Mouse (Mus musculus) thymus, postnatal 10 days (tissue): ENCODE results near the gene Plxna3.
A peak's percentile ranks its signal among the peaks of the same experiment; 100 is the strongest.
"Not testable (repeated sequence)": the region's sequence is repeated elsewhere in the genome, so short reads cannot be mapped to it uniquely, and the experiment has no call there.

Experiments
- DNase-seq, 2 experiments: peaks; one replicate each; pipeline ENCODE4 v3.0.0; 2021; ENCODE audit warnings: low spot score in 2 of 2

The Plxna3 gene

DNA sequence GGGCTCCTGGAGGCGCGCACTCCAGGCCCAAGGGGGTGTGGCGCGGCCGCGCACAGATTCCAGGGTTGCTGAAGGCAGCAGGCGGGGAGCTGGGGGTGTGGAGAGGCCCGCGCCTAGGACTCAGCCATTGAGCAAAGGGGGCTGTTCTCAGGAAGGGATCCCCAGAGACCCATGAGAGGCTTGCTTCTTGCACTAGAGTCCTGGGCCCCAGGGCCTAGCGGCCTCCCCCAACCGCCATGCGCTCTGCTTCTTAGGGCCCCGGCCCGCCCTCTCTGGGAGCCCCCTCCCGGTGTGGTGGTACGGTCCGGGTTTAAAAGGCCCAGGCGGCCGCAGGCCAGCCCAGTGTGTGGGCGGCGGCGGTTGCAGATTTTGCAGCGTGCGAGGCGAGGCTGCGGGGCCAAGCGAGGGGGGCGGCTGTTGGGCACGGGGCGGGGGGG lies at the start of gene Plxna3:
TSS of gene Plxna3 (plus strand) at position 342 of the 437 bp plus-strand sequence.
- peak; percentile 25 to 29 for DNase-seq

DNA sequence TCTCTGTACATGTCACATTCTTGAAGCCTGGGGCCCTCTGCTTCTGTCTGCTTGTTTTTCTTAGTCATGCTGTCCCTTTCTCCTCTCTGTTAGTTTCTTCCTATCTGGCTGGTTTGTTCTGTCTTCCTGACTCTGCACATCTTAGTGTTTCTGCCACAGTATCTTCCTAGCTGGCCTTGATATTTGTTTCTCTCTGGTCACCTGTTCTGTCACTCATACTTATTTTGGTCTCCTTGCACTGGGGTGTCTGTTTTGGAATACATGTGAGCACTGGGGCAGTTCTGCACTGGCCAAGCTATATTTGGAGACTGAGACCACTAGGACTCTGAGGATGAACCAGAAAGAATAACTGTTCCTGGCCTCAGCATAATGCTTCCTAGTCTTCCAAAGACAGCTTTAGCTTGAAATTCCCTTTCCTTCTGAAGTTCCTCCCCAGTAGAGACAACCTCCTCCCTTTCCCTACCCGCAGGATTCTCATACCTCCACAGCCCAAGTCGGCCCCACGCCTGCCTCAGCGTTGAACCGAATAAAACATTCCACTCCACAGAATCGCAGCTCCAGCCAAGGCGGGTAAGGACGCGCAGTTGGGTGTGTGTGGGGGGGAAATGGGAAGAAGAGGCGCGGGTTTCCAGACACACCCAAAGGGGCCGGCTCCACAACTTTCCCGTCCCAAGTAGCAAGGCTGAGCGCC lies 47.7 kb upstream of the Plxna3 start:
- no peak for DNase-seq

DNA sequence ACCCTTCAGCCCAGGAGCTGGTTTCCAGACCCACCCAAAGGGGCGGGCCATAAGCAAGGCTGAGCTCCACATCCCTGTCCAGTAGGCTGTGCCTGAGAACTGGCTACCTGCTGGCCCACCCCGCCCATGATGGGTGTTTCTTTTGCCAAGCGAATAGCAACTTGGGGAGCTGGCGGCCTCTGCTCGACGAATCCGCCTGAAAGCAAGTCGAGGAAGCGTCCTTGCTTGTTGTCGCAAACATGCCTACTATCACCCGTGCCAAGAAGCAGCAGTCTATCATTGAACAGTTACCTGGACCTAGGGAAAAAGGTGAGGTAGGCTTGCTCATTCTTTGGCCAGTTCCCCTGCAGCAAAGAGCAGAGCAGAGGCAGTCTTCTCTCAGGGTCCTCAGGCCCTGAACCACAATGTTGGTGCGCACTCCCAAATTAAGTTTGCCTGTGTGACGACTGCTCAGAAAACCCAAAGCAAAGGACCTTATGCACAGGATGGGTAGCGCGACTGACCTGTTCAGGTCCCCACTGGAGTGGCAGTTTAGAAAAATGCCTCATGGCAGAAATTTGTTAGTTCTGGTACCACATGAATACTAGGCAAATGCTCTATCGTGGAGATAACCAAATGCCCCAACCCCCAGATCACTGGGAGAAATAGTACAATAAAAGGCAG lies 47.0 kb upstream of the Plxna3 start, which contains the start of the genes Taz and Dnase1l1:
TSS of gene Taz (plus strand) at position 181 of the 663 bp plus-strand sequence.
TSS of gene Dnase1l1 (minus strand) at position 606 of the 663 bp plus-strand sequence.
- peak; percentile 27 to 46 for DNase-seq

DNA sequence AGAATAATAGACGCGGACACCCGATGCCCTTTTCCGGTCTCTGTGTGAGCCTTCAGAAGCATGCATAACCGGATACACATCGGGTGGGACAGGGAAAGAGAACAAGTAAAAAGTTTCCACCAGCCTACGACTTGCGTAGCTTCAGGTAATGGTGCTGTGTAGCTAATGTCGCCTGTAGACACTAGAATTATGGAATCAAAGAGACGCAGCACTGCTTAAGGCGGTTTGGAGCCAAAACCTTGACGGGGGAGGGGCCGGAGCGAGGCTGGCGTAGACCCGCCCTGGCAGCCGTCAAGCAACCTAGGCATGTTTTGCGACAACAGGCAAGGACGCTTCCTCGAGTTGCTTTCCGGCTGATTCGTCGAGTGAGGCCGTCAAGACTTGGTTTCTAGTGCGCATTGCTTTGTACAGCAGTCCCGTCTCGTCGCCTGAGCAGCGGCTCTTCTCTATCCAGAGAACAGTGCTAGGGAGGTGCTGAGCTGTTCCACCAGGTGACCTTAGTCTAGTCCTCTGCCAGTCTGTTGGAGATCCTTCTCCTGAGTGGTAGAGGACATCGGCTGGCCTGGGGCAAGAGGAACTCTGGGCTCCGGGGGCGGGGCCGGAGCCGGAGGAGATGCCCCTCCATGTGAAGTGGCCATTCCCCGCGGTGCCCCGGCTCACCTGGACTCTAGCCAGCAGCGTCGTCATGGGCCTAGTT lies 46.3 kb upstream of the Plxna3 start:
- peak; percentile 79 to 82 for DNase-seq

DNA sequence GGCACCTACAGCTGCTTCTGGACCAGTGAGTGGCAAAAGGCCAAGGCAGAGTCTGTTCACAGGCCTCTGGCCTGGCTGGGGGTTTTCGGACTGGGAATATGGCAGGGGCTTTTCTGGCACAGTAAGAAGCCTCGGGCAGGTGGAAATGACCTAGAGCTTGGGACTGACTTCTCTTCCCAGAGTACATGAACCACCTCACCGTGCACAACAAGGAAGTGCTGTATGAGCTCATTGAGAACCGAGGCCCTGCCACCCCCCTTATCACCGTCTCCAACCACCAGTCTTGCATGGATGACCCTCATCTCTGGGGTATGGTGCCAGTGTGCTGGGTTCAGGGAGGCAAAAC lies 45.8 kb upstream of the Plxna3 start:
- peak in 1 of 2 experiments; percentile 2 for DNase-seq

DNA sequence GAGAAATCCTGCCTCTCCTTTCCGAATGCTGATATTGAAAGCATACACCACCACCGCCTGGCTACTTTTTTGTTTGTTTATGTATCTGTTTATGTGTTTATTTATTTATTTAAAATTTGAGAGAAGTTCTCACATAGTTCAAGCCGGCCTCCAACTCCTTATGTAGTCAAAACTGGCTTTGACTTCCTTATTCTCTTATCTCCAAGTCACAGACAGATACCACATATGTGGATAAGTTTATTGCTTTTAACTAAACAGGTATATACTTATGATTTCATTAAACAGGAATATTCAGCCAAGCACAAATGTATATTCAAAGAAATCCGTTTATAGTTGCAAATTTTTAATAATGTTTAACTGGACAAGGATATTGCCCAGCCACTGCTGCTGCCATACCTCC lies 35.4 kb upstream of the Plxna3 start:
- no peak for DNase-seq

DNA sequence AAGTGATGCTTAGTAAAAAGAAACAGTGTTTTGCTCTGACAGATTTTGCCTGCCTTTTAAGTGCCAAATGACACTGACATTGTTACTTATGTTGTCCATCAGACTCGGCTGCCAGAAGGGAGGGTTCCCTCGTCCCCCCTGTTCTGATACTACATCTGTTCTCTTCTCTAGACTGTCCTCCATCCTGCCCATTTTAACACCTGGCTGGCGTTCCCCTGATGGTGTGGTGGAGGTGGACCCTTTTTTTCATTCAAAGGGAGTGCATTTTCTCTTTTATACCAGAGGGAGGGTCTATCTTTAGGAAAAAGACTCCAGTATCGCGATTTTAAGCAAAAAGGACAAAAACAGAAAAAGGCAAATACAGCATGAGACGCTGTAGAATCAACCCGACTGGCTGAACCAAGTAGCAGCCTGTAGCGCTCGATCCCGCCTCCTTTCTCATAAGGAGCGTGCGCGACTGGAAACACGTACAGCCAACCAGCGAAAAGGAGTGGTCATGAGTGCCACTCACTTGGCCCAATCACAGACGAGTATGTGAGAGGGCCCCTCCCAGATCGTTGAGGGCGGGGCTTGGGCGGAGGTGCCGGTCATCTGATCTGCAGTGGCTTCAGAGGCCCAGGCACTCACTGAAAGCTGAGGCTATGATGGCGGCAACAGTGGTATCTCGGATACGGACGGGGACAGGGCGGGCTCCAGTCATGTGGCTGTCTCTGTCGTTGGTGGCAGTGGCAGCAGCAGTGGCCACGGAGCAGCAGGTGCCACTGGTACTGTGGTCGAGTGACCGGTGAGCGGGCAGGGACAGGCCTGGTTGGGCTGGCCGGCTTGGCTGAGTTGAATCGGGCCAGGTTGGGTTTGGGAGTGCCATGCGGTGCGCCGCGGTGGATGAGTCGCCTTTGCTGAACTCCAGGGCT lies 32.1 kb upstream of the Plxna3 start, which contains the start of gene Atp6ap1:
TSS of gene Atp6ap1 (plus strand) at position 560 of the 911 bp plus-strand sequence.
- DNase-seq: peak; percentile 84 to 87

DNA sequence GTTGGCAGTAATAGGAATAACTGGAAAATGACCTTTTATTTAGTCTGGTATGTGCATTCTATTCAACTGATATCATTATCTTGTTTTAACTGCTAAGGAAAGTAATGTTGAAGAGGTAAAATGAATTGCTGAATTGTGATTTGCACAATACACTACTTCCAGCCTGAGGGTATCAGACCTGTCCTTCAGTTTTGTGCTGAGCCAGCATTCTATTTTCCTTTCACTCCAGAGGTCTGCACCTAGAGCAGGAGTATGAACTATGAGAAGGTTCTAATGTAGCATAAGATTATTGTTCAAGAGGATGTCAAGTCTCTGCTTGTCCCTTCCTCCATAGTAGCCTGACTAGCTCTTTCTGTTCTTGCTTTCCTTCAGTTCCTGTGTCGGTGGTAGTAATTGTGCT lies 30.5 kb upstream of the Plxna3 start:
- DNase-seq: no peak

DNA sequence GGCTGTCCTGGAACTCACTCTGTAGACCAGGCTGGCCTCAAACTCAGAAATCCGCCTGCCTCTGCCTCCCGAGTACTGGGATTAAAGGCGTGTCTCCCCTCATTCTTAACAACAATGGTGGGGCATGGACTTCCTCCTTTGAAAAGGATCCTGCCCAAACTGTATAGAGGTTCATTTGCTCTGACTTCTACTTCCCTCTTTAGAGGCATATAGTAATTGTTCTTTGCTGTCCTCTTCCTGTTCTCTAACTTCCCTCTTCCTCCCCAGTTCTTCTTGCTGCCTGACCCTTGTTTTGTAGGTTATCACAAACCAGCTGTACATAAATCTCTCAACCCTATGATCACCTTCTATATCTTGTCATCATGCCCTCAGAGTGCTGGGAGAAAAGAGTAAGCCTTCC lies 29.1 kb upstream of the Plxna3 start:
- no peak for DNase-seq

DNA sequence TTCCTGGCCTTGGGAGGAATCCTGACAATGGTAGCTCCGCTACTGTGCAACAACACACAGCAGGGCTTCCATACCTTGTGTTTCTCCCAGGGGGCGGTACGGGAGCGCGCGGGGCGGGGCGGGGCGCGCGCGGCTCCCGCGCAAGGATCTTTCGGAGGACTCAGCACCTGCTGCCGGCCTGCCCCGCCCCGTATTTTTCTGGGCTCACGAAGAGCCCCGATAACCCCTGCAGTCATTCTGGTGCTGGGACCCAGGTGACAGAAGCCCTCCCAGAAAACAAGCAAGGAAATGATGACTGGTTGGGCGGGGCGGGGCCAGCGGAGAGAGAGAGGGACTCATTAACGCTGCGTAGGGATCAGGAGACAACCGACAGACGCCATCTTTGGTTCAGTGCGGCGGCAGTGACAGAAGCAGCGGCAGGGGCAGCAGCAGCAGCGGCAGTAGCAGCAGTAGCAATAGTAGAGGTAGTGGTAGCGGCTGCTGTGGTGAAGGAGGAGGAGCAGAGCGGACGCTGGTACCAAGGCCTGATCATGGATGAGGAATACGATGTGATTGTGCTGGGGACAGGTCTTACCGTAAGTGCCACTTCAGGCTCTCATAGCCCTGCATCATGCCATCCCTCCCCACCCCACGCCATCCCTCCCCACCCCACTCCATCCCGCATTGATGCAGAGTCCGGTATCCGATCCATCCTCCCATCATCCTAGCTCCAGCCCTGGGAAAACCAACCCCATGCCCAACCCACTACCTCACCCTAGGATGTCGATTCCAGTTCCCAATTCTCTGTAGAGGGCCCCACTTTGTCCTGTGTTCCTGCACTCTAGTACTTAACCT lies 23.8 kb upstream of the Plxna3 start, which contains the start of gene Gdi1:
TSS of gene Gdi1 (plus strand) at position 132 of the 834 bp plus-strand sequence.
- DNase-seq: peak; percentile 72 to 74

DNA sequence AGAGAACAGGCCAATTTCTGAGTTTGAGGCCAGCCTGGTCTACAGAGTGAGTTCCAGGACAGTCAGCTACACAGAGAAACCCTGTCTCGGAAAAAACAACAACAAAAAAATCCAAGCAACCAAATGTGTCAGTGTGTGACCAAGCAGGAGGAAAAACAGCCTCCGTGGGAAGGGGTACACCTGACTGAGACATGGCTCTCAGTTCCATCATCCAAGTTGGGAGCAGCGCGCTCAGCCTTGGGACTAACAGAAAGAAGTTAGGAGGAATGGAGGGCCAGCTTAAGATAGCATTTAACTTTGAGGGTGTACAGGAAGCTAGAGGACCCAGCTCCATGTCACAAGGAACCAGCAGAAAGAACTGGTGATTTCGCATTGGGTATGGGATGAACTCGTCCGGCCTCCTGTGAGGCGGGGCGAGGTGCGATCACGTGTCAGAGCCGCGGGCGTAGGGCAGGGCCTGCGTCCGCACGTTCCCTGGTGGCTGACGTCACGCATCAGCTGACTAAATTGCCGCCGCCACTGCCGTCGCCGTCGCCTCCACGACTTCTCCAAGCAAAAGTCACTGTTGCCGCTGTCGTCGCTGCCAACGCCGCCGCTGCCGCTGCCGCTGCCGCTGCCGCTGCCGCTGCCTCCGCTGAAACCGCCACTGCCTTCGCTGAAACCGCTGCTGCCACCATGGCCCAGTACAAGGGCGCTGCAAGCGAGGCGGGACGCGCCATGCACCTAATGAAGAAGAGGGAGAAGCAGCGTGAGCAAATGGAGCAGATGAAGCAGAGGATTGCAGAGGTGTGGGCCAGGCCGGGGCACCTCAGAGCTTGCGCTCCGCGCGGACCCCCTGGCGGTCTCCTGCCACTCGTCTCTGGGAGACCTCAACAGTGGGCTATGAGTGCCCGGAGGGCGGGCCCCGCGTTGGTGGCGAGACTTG lies 16.1 kb upstream of the Plxna3 start, which contains the start of gene Fam50a:
TSS of gene Fam50a (plus strand) at position 494 of the 925 bp plus-strand sequence.
- DNase-seq: peak; percentile 79 to 80

DNA sequence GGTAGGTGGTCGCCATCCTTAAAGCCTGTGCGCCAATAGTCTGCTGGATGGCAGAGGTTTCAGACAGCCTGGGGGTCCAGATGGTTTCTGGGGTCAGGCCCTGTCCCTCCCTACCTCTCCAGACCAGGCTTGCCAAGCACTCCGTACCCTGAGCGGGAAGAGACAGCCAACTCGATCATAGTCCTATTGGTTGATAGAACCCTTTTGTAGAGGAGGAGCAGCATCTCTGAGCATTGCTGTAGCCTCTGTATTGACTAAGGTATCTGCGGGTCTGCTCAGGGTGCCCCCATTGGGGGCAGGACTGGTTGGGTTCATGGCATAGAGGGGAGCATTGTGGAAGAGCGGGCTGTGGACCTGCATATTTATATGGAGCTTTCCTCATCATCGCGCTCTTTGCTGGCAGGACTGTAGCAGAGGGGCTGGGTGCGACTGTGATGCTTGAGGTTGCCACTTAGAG lies 377 bp downstream of the Plxna3 start:
- no peak for DNase-seq

DNA sequence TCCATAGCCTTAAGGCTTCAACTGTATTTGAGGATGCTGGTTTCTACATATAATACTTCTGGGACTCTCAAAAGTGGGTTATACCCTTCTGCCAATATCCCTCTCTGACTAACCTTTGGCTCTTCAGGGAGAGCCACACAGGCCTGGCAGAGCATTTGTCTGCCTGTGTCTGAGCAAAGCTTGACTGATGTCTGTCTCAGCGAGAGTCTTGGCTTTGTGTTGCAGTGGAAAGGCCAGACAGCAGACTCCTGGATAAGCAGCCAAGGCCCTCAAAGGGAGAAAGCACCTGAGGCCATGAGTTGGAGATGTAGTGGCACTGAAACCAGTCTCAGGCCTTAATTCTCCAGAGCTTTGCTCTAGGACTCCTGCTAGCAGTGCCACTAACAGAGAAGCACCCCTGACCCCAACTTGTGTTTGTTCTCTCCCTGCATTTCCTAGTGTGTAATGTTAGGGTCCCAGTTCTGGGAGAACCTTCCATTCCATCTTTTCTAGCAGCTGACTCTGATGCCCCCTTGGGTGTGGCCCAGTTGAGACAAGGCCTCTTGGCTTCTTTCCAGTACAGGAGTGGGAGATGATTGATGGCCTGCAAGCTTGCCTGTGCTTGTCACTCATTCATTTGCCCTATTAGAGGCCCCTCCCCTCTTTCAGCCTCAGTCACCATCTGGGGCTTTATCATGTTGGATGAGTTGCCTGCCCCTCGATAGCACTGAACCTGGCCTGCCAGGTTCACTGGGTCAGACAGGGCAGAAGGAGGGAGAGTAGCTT lies 1.5 kb downstream of the Plxna3 start:
- DNase-seq: no peak

DNA sequence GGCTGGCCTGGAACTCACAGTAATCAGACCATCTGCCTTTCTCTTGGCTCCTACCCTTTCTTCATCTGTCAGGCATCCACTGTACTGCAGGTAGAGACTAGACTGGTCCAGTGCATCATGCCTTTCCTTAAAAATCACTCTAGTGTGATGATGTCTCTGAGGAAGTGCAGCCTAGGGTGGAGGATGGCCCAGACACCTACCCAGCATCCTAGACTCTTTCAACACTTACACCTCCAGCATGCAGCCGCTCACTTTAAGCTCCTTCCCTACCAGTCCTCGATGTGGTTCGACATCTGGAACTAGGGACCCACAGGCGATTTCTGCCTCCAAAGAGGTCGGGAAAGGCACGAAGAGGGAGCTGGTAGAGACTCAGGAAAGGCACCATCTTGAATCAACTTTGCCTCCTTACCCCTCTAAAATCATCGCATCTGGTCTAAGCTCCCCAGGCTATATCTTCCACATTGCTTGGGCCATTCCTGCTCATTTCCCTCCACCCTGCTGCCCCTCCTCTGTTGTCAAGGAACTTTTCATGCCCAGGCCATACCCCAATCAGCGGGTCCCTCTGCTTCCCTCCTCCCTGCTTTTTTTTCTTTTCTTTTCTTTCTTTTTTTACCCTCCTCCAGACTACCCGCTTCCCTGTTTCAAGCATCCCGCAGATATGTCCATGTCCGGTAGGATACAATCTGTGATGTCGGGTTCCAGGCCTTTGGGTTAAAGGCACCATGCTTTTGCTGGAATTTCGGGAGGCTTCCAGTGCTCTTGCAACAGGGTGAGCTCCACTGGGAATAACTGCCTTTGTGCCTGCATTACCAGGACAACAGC lies 24.0 kb downstream of the Plxna3 start:
- DNase-seq: no peak

DNA sequence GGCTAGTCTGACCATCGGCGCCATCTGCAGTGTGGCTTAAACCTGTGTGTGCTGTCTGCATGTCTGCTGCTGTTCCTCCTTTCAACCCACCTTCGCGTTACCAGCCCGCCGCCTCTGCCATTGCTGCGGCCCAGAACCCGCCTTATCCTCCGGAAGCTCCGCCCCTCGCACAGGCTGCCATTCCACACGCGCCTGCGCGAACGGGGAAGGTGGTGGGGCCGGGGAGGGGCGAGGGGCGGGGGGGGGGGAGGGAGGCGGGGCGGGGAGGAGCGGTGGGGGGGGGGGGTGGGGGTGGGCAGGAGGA lies 24.6 kb downstream of the Plxna3 start, which contains the start of gene Lage3:
TSS of gene Lage3 (minus strand) at position 152 of the 304 bp plus-strand sequence.
- DNase-seq: peak; percentile 77 to 79

DNA sequence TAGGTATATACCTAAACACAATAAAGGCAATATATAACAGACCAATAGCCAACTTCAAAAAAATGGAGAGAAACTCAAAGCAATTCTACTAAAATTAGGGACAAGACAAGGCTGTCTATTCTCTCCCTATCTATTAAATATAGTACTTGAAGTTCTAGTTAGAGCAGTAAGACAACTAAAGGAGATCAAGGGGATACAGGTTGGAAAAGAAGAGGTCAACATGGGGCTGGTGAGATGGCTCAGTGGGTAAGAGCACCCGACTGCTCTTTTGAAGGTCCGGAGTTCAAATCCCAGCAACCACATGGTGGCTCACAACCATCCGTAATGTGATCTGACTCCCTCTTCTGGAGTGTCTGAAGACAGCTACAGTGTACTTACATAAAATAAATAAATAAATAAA lies 28.2 kb downstream of the Plxna3 start:
- not testable (repeated sequence) for DNase-seq

DNA sequence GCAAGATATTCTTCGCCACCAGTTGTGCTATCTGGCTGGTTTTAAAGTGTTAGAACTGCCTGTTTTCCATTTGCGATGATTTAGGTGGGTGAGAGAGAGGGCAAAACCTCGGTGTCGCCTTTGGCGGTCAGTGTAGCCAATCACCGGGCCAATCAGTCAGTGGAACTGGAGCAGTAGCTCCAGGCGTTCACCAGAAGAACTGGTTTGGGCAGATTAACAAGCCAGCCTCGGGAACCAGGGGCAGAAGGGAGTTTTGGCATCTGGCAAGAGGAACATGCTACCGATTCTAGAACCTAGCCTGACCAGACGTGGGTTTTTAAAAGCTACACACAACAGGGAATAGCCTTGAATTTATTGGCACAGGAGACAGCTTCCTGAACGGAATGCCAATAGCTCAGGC lies 30.3 kb downstream of the Plxna3 start:
- no peak for DNase-seq

DNA sequence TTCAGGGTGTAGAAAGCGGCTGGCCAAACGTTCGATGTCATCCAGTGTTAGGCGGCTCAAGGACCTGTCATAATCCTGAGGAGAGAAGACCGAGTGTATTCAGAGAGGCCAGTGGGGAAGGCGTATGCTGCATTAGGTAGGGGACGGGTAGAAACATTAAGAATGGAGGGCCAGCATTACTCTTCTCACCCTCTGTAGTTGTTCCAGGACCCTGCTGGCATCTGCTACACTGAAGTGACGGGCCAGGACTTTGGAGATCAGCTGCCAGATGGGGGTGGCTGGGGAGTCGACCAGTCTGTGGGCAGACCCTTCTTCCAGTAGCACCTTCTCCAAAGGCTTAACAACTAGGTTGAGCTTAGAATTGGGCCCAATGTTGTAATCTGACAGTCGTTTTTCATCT lies 38.6 kb downstream of the Plxna3 start:
- no peak for DNase-seq
